Mouse (Mus musculus): ENCODE results near the gene Nxph4.

DNA sequence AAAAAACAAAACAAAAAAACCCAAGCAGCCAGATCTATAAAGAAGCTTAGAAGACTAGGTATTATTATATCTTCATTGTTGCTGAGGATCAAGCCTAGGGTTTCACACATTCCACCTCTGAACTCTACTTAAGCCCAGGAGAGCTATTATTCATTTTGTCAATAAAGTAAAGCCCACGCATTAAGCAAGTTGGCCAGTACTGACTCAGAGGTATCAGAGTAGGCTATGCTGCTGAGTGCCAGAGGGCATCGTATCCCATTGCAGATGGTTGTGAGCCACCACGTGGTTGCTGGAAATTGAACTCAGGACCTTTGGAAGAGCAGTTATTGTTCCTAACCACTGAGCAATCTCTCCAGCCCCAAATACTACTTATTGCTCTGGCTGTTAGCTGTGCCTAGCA, 9.6 kb upstream of the Nxph4 start:
- TF ChIP-seq POLR2A (IDR thresholded peaks at IDR 0.05; ENCODE audit: borderline replicate concordance, low read depth, low read length) (no peak), CTCF (IDR thresholded peaks at IDR 0.05; ENCODE audit: low read depth, low read length) (no peak)

All from bone marrow macrophage, adult 2 months (primary cell).